Mouse (Mus musculus) lung, postnatal 25 days (tissue): ENCODE results near the gene AI413582.

ENCODE experiments used
- DNase-seq: peaks from one replicate; pipeline ENCODE4 v3.0.0; 2022; ENCODE audit warnings: low spot score

The AI413582 gene

GRCm38 (mm10) chr17:27579816-27580215 lies 14.3 kb upstream of the AI413582 start:
- no peak for DNase-seq

- DNase-seq: no peak
Observed at GRCm38 (mm10) chr17:27578487-27578886, 12.9 kb upstream of the AI413582 start.

DNA sequence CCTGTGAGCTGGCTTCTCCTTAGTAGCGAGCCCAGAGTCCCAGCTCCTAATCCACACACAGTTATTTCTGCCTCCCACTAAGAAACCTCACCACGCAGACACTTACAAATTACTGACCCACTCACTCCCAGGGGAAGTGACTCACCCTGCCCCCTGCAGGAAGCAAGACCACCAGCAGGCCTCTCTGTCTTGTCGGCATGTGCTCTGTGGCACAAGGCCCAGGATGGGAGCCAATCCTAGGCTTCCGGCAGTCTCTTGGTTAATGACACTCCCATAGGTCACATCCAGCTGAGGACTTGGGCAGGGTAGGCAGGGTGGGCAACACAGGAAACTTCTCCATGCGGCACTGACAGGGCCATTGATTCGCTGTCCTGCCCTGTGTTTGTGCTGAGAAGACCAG lies 11.9 kb upstream of the AI413582 start:
- DNase-seq: no peak

DNA sequence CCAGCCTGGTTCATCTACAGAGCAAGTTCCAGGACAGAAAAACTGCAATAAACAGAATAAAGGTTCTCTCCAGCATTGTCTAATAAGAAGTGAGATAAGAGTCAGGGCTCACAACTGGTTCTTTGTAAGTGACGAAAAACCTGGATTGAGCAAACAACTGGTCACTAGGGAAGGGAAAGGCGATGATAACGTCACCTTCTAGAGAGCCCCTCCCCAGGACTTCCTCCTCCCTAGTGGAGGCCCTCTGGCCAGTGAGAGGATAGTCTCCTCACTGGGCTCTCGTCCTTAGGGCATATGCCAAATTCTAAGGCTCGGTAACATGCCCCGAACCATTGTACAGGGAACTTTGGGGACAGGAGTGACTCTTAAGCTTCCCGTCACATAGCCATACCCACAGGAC lies 10.5 kb upstream of the AI413582 start:
- no peak for DNase-seq

DNA sequence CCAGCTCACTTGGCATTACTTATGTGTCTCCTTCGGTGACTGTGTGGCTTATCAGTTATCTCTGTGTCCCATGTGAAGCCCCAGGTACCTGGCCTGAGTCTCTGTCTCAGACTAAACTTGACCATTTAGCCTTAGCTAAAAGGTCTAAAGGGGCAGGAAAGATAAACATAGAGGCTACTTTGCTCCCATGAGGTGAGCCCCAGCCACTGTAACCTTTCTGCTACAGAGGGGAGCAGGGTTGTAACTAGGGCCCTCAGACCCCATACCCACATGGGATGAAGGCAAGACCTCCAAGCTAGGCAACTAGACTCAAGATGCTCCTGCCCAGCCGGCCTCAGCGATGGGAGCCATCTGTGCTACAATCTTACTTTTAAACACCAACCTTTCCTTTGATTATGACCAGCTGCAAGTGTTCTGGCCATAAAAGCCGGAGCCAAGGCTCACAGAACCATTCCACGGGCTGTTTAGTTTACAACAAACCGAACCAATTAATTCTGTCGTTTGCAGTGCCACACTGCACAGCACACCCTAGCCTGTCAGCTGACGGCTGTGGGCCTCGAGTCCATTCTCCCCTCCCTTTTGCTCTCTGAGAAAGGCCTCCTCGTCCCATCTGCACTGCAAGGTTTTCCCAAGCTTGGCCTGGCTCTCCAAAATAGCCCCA lies 9.7 kb upstream of the AI413582 start:
- no peak for DNase-seq

DNA sequence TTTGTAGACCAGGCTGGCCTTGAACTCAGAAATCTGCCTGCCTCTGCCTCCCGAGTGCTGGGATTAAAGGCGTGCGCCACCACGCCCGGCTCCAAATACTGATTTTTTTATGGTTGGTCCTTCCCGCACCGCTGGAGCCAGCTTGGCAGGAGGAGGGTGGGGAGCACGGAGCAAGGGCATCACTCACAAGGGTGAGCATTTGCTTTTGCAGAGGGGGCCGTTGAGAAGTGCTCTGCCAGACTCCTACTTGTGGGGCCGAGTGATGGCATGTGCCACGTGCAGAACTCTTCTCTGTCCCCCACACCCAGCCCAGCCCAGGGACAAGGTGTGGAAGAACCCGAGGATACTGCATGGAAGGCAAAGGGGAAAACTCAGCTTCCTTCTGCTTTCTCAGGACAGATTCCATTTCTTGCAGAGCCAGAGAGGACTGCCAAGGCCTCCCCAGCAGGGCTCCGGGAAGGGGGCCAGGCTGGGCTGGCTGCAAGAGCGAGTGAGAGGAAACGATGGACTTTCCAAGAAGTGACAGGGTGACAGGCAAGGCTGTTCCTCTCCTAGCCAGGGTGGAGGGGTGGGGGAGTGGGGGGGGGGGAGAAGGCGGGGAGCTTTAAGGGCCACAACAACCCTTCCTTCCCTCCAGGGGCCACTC lies 9.0 kb upstream of the AI413582 start:
- DNase-seq: peak; percentile 47

- DNase-seq: no peak
Observed at GRCm38 (mm10) chr17:27573772-27574320, 8.3 kb upstream of the AI413582 start.

DNA sequence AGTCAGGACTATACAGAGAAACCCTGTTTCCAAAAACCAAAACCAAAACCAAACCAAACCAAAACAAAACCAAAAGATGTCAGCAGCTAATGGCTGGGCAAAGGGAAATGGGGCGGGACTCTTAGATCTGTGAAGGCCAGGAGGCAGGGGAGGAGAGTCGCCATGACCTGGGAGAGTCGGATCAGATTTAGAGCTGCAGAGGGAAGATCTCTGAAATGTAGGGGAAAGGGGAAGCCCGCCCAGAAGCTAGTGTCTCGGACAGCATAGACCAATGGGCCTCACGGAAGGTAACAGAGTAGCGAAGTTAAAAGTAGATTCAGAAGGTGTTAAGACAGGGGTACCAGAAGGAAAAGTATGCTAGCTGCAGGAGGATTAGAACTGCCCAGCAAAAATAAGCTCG lies 5.8 kb upstream of the AI413582 start:
- DNase-seq: no peak

- DNase-seq: no peak
Observed at GRCm38 (mm10) chr17:27568228-27568627, 2.7 kb upstream of the AI413582 start.

DNA sequence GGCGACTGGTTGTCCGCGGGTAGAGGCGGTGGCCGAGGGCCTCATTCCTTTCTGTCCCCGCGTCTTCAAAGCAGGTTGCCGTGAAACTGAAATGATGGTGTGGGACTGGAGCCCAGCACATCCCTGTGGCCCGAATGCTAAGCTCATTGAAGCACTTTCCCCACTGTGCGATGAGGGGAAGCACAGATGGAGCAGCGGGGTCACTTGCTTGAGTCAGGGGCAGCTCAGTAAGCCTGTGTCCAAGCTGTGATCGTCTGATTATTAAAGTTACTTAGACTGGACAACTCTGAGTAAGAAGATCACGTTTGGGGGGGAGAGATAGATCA lies 349 bp upstream of the AI413582 start:
- no peak for DNase-seq

GRCm38 (mm10) chr17:27564391-27565162 lies 979 bp downstream of the AI413582 start:
- DNase-seq: no peak

DNA sequence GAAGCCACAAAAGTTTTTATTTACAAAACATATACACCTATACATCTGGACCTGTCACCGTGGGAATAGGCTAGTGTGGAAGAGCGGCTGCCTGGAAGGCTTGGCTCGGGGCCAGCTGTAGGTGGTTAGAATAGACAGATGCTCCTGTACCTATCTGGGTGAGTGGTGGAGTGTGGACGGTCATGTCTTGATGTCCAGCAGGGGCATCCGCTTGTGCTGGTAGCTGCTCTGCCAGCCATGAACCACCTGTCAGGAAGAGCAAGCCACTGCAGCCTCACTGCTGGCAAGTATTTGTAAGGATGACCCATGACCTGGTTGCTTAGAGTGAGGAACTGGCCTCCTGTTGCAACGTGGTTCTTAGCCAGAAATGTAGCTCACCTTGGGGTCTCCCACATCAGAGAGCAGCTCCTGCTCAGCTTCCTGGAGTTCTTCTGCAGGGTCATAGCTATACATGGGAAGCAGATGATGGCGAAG lies 1.7 kb downstream of the AI413582 start:
- no peak for DNase-seq

GRCm38 (mm10) chr17:27561809-27562526 lies 3.6 kb downstream of the AI413582 start:
- no peak for DNase-seq

DNA sequence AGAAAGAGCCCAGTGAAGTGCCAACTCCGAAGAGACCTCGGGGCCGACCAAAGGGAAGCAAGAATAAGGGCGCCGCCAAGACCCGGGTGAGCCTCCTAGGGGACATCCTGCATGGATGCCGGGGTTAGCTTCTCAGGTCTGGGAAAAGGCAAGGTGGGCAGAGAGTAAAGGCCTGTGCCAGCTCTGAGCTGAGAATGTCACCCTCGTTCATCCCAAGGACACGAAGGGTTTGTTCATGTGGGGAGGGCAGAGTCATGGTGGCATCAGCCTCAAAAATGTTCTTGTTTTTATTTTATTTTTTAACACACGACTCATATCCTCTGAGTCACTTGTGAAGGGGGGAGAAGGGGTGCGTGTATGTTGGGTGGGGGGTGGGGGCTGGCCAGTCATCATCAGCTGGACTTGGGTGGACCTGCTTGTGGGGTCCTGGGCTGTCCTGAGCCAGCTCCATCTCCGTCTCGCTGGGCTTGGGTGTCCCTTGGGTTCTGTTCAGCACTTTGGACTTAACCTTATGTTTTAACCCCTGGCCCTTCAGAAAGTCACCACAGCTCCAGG lies 4.6 kb downstream of the AI413582 start:
- no peak for DNase-seq

DNA sequence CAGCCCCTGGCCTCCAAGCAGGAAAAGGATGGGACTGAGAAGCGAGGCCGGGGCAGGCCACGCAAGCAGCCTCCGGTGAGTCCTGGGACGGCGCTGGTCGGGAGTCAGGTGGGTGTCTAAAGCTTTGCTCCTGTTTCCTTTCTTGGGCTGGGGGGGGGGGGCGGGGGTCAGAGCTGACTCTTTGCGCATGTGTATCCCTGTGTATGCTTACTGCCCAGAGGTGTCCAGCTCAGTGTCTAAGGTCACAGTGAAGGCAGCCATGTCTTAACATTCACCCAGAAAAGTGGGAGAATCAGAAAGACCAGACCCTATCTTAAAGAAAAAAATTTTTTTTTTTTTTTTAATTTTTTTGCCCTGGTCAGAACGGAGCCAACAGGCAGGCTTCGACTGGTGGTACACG lies 6.0 kb downstream of the AI413582 start:
- DNase-seq: no peak

GRCm38 (mm10) chr17:27558845-27559244 lies 6.7 kb downstream of the AI413582 start:
- DNase-seq: no peak

DNA sequence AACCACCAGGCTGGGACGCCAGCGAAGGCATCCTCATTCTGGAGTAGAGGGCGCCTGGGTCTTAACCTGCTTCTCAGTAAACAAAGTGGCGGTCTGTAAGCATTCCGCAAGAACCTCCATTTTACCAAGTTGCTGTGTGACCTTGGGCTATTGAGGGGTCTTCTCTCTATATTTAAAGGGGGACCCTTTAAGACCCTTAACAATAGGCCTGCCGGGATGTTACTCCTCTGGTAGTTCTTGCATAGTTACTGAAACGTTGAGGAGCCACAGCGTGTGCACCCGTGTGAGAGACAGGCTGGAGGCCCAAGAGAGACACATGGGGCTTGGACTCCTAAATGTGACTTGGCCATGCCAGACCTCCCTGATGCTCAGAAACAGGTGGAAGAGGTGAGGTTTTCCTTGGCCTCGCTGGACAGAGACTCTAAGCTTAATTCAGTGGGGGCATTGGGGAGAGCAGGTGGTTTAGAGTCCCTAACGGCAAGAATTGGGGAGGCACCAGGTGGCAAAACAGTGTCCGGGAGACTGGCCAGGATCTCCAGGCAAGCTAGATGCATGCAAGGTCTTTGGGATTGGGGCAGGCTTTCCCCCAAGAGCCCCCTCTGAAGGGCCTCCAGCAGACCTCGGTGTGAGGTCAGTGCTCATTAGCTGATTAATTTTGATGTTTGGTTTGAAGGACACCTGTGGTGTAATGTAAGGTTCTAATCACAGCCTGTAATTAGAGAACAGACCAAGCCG lies 7.5 kb downstream of the AI413582 start:
- DNase-seq: no peak

DNA sequence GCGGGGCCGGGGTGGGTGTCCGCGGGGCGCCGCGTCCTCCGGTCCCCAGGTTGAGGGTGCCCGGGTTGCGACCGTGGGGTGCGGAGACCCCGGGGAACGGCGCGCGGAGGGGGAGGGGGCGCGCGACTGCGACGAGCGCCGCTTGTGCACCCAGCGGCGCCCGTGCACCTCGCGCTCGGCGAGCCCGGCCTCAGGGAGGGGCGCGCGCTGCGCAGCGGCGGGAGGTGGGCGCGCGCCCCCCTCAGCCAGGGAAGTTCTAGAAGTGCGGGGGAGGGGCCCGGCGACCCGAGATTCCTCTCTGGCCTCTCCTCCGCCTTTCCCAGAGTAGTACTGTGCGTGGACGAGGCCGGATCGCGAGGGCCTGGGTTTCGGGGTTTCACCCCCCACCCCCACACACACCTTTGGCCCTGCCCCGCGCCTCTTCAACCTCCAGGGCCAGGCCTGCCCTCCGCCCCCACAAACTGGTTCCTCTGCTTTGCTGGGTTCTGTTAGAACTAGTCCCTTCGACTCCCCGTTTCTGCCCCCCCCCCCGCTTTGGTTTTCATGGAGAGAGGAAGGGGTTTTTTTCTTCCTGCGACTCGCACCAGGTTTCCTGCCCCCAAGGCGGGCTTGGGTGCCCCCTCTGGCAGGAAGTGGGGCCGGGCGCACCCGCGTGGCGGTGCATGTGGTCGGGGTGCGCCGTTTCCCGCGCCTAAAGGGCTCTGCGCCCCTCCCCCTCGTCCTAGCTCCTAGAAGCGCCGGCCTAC lies 8.2 kb downstream of the AI413582 start:
- peak; percentile 32 for DNase-seq

DNA sequence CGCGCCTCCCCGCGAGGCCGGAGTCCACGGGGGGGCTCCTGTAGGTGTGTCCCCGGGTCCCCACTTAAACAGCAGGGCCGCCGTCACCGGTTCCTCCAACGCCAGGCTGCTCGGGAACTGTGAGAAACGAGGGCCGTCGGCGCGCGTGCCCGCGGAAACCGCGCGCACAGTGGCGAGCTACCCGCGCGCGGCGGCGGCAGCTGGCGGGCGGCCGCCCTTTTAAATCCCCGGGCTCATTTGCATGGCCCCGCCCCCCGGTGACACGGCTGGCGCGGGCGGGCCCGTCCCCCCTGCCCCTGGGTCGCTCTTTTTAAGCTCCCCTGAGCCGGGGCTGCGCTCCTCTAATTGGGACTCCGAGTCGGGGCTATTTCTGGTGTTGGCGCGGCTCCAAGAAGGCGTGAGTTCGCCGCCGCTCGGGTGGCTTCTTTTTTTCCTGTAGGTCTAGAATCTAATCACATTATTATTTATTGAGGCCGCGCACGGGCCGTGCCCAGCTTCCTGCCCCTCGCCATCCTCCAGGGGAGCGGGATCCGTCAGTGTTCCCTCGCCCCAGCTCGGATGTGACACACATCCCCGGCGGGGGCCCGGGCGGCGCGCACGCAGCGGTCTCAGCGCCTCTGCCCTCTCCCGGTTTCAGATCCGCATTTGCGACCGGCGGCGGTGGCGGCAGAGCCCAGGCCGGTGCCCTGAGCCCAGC lies 9.1 kb downstream of the AI413582 start, which contains the start of gene Hmga1:
Hmga1 (plus strand) TSS at position 183 of the 697 bp plus-strand sequence.
- DNase-seq: peak; percentile 84
